Mouse (Mus musculus) MEL (cell line): Measurements from ENCODE around the gene Zfp462.

Experiments used
- BHLHE40 ChIP-seq: IDR thresholded peaks from 2 replicates; pipeline ENCODE4 v1.6.1; 2012; ENCODE audit warnings: low read depth, mild to moderate bottlenecking, inconsistent platforms, low read length, improper control_type of control experiment, borderline replicate concordance
- CTCF ChIP-seq, 3 experiments: IDR thresholded peaks in 2 of 3; conservative IDR thresholded peaks in 1 of 3; 2 replicates each; pipeline ENCODE4 v1.5.1; 2011 to 2012; ENCODE audit warnings: low read length in 3 of 3, low read depth in 2 of 3, mild to moderate bottlenecking in 2 of 3, improper control_type of control experiment in 1 of 3, inconsistent platforms in 1 of 3, mixed read lengths in 1 of 3, moderate library complexity in 1 of 3; ENCODE audit not compliant: control insufficient read depth in 1 of 3, insufficient read depth in 1 of 3, poor library complexity in 1 of 3, severe bottlenecking in 1 of 3
- EP300 ChIP-seq, 2 experiments: IDR thresholded peaks; 2 replicates each; pipeline ENCODE4 v1.6.1; 2011; ENCODE audit warnings: improper control_type of control experiment in 2 of 2, low read length in 2 of 2, low read depth in 1 of 2, mild to moderate bottlenecking in 1 of 2
- ETS1 ChIP-seq: IDR thresholded peaks from 2 replicates; pipeline ENCODE4 v1.6.1; 2012; ENCODE audit warnings: low read depth, mild to moderate bottlenecking, inconsistent platforms, low read length, improper control_type of control experiment, moderate library complexity
- GATA1 ChIP-seq: IDR thresholded peaks from 2 replicates; pipeline ENCODE4 v1.6.1; 2011; ENCODE audit warnings: low read depth, low read length, improper control_type of control experiment
- JUND ChIP-seq: IDR thresholded peaks from 2 replicates; pipeline ENCODE4 v1.6.1; 2011; ENCODE audit warnings: low read depth, mild to moderate bottlenecking, improper control_type of control experiment, low read length
- KAT2A ChIP-seq: conservative IDR thresholded peaks from 2 replicates; pipeline ENCODE4 v1.6.1; 2012; ENCODE audit warnings: low read depth, low read length, improper control_type of control experiment, inconsistent platforms
- MYB ChIP-seq: IDR thresholded peaks from 2 replicates; pipeline ENCODE4 v1.6.1; 2011; ENCODE audit warnings: mild to moderate bottlenecking, low read depth, low read length, improper control_type of control experiment
- MYC ChIP-seq: IDR thresholded peaks from 2 replicates; pipeline ENCODE4 v1.6.1; 2011; ENCODE audit warnings: low read depth, mild to moderate bottlenecking, low read length, improper control_type of control experiment, moderate library complexity
- POLR2A ChIP-seq, 2 experiments: IDR thresholded peaks; 2 replicates each; pipeline ENCODE4 v1.6.1; 2011 to 2012; ENCODE audit warnings: low read length in 2 of 2, mild to moderate bottlenecking in 2 of 2, control low read depth in 1 of 2, improper control_type of control experiment in 1 of 2, low read depth in 1 of 2, moderate library complexity in 1 of 2; ENCODE audit not compliant: control insufficient read depth in 1 of 2, insufficient read depth in 1 of 2, poor library complexity in 1 of 2
- POLR2AphosphoS2 ChIP-seq: IDR thresholded peaks from 2 replicates; pipeline ENCODE4 v1.6.1; 2011; ENCODE audit warnings: low read length, improper control_type of control experiment
- TBP ChIP-seq: IDR thresholded peaks from 2 replicates; pipeline ENCODE4 v1.8.0; 2011; ENCODE audit warnings: low read depth, low read length, improper control_type of control experiment
- ZMIZ1 ChIP-seq: IDR thresholded peaks from 2 replicates; pipeline ENCODE4 v1.6.1; 2012; ENCODE audit warnings: low read depth, mild to moderate bottlenecking, inconsistent platforms, low read length, improper control_type of control experiment, moderate library complexity

DNA sequence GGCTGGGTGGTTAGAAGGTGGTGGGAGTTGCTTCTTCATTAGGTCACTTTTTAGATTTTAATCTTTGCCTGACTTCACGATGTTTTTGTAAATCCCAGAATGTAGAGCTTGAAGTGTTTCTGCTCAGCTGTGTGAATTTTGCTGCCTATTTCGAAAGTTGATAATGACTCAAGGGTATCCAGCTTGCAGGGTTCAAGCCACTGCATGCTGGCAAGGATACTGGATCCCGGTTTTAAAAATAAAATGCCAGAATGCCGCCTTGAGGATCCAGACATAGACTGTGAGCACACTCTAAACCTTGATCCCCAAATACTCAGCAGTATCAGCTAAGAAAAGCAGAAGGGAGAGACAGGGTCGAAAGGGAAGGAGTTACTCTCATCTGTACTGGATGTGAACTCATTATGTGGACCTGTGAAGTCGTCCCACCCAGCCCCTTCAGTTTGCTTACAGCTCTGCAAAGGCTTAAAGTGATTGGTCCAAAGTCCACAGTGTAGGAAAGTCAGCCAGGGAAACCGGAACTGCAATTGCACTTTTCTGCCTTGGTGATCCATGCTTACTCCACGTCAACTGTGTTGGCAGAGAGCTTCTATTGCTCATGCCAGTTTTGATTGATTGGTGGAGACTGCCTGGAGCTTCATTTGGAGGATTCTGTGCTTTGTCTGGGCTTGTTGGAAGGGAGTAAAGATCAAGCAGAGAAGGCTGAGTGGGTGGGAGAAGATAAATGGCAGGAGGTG is 28.1 kb downstream of the Zfp462 start:
- no peak for TF ChIP-seq POLR2A (IDR thresholded peaks at IDR 0.05; ENCODE audit: control insufficient read depth in 1 of 2, insufficient read depth in 1 of 2, low read depth in 1 of 2, low read length in 2 of 2, poor library complexity in 1 of 2)
- no peak for TF ChIP-seq CTCF (IDR thresholded peaks at IDR 0.05 in 2 of 3, conservative IDR thresholded peaks at IDR 0.05 in 1 of 3; ENCODE audit: control insufficient read depth in 1 of 3, insufficient read depth in 1 of 3, low read depth in 2 of 3, low read length in 3 of 3, poor library complexity in 1 of 3, severe bottlenecking in 1 of 3)
- no peak for TF ChIP-seq ETS1
- TF ChIP-seq EP300 (IDR thresholded peaks at IDR 0.05; ENCODE audit: low read depth in 1 of 2, low read length in 2 of 2) = no peak
- TF ChIP-seq KAT2A = no peak
- TF ChIP-seq GATA1 = no peak
- no peak for TF ChIP-seq MYC
- no peak for TF ChIP-seq MYB
- TF ChIP-seq POLR2AphosphoS2 = no peak
- TF ChIP-seq JUND = no peak
- no peak for TF ChIP-seq BHLHE40
- no peak for TF ChIP-seq ZMIZ1
- TF ChIP-seq TBP = no peak
